Mouse (Mus musculus): ENCODE results near the gene Fggy.

Gene Fggy

GRCm38 (mm10) chr4:95729142-95729826, 172.0 kb downstream of the Fggy start:
- no peak for DNase-seq (ENCODE audit: low spot score)

GRCm38 (mm10) chr4:95731110-95731509, 173.8 kb downstream of the Fggy start:
- no peak for DNase-seq (ENCODE audit: low spot score)

GRCm38 (mm10) chr4:95733397-95734249, 176.3 kb downstream of the Fggy start:
- DNase-seq (ENCODE audit: low spot score), result peak; percentile 59

- no peak for DNase-seq (ENCODE audit: low spot score)
Measured at GRCm38 (mm10) chr4:95735967-95736366, 178.7 kb downstream of the Fggy start.

- no peak for DNase-seq (ENCODE audit: low spot score)
Measured at GRCm38 (mm10) chr4:95736674-95737073, 179.4 kb downstream of the Fggy start.

- no peak for DNase-seq (ENCODE audit: low spot score)
Measured at GRCm38 (mm10) chr4:95738179-95738578, 180.9 kb downstream of the Fggy start.

- no peak for DNase-seq (ENCODE audit: low spot score)
Measured at GRCm38 (mm10) chr4:95738725-95739124, 181.4 kb downstream of the Fggy start.

GRCm38 (mm10) chr4:95741115-95741734, 183.9 kb downstream of the Fggy start:
- no peak for DNase-seq (ENCODE audit: low spot score)

- DNase-seq (ENCODE audit: low spot score), result no peak
Measured at GRCm38 (mm10) chr4:95742986-95743385, 185.7 kb downstream of the Fggy start.

- DNase-seq (ENCODE audit: low spot score), result no peak
Measured at GRCm38 (mm10) chr4:95746954-95747353, 189.6 kb downstream of the Fggy start.

GRCm38 (mm10) chr4:95747415-95748202, 190.3 kb downstream of the Fggy start:
- no peak for DNase-seq (ENCODE audit: low spot score)

GRCm38 (mm10) chr4:95750186-95750585, 192.9 kb downstream of the Fggy start:
- peak; percentile 29 for DNase-seq (ENCODE audit: low spot score)

GRCm38 (mm10) chr4:95752538-95753188, 195.4 kb downstream of the Fggy start:
- no peak for DNase-seq (ENCODE audit: low spot score)

- no peak for DNase-seq (ENCODE audit: low spot score)
Measured at GRCm38 (mm10) chr4:95759027-95759731, 201.9 kb downstream of the Fggy start.

- DNase-seq (ENCODE audit: low spot score), result no peak
Measured at GRCm38 (mm10) chr4:95765359-95765758, 208.1 kb downstream of the Fggy start.

- DNase-seq (ENCODE audit: low spot score), result no peak
Measured at GRCm38 (mm10) chr4:95770469-95770868, 213.2 kb downstream of the Fggy start.

GRCm38 (mm10) chr4:95771542-95771941, 214.2 kb downstream of the Fggy start:
- no peak for DNase-seq (ENCODE audit: low spot score)

- no peak for DNase-seq (ENCODE audit: low spot score)
Measured at GRCm38 (mm10) chr4:95771945-95772344, 214.6 kb downstream of the Fggy start.

- no peak for DNase-seq (ENCODE audit: low spot score)
Measured at GRCm38 (mm10) chr4:95772663-95773062, 215.4 kb downstream of the Fggy start.

GRCm38 (mm10) chr4:95775574-95775973, 218.3 kb downstream of the Fggy start:
- DNase-seq (ENCODE audit: low spot score), result no peak

- no peak for DNase-seq (ENCODE audit: low spot score)
Measured at GRCm38 (mm10) chr4:95777839-95778238, 220.5 kb downstream of the Fggy start.

All from adipocyte (in vitro differentiated cells).